Mouse (Mus musculus) heart, adult 10 weeks (tissue): ENCODE measurements around the gene Ccdc50. TPM values are rescaled to one million over a fixed set of nuclear protein-coding genes. Genes with fewer than 3 reads are reported as not detected.

ENCODE experiments used
- polyA plus RNA-seq: library from polyadenylated mRNA; stranded (reverse); fragments of 350-450 nt; fragmentation: Illumina TruSeq; extraction: RNeasy Lipid Tissue Mini Kit (QIAGEN cat#74804); gene quantifications from one replicate; pipeline ENCODE4 v1.2.3, GENCODE M21; 2014; ENCODE audit warnings: low read depth, low replicate concordance

The Ccdc50 gene
- polyA plus RNA-seq = 17.6 TPM

GRCm38 (mm10) chr16:27388761-27389451 lies at the start of gene Ccdc50:
TSS of gene Ccdc50 (plus strand) at chr16:27388869.

GRCm38 (mm10) chr16:27370191-27370590 lies 18.5 kb upstream of the Ccdc50 start, which contains the start of gene Uts2b:
TSS of gene Uts2b (minus strand) at chr16:27370239.

Other genes with a start within 250 kb of the Ccdc50 start
- not detected for gene Ostn, start 81.4 kb upstream of the Ccdc50 start, polyA plus RNA-seq
- 1.9 TPM for gene Uts2b, start 18.6 kb upstream of the Ccdc50 start, polyA plus RNA-seq